Mouse (Mus musculus) liver, adult 2 months (tissue): ENCODE data around the gene Denr.

ENCODE experiments used
- CTCF ChIP-seq: fragments of 200-500 bp; IDR thresholded peaks from 2 replicates; pipeline ENCODE4 v1.5.1; 2011; ENCODE audit warnings: low read depth, low read length, control low read depth
- POLR2A ChIP-seq: fragments of 200-500 bp; IDR thresholded peaks from 2 replicates; pipeline ENCODE4 v1.6.1; 2011; ENCODE audit warnings: low read length, control low read depth; ENCODE audit not compliant: insufficient read depth; ENCODE audit errors: extremely low read depth

GRCm38 (mm10) chr5:123966759-123967158 is 59.8 kb downstream of the Denr start:
- TF ChIP-seq CTCF (no peak), POLR2A (no peak)
